Mouse (Mus musculus): ENCODE results near the gene Fbxw10. TPM values are rescaled to one million over a fixed set of nuclear protein-coding genes. Genes with fewer than 3 reads are reported as not detected.
A peak's percentile ranks its signal among the peaks of the same experiment; 100 is the strongest.

Fbxw10 gene
- polyA plus RNA-seq, 1 experiment from 2014 or later = 0.34 TPM

DNA sequence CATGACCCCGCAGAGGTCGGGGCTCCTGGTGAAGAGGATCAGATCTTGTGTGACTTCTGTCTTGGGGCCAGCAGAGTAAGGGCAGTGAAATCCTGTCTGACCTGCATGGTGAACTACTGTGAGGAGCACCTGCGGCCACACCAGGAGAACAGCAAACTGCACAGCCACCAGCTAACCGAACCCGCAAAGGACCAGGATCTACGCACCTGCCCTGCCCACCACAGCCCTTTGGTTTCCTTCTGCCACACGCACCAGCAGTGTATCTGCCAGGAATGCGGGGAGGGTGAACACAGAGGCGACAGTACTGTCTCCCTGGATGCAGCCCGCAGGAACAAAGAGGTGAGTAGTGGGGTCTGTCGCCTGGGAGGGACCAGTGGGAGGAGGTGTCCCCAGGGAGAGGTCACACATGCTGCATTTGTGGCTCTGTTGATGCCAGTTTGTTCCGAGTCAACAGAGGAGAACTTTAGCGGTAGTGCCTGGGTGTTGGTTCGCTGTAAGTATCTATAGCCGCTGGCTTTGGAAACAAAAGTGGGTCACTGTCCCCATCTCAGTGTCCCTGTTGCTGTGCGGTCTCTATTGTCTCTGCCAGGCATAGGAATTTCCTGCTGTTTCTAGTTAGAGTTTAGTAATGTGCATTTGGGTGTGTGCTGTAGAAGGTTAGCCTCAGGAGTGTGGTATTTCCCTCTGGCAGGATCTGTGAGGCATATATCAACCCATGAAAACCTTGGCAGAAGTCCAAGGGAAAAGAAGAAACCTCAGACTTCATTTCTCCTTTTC lies 26.0 kb upstream of the Fbxw10 start:
- Histone ChIP-seq H3K9me3 (no peaks in the 10 kb centered on the region), H3K4me1 (peaks cover 23% of the 10 kb centered on the region), H3K27me3 (ENCODE audit: insufficient read depth, poor library complexity, severe bottlenecking) (peaks cover 5% of the 10 kb centered on the region; the same call in 1 of the 2 replicates), H3K4me3 (peak overlapping the region; percentile 54), H3K36me3 (no peaks in the 10 kb centered on the region), H3K27ac (peak overlapping the region; percentile 70)
- WGBS = 21% methylated on average over 16 of the region's 16 CpGs
- DNase-seq (ENCODE audit: low spot score) = no peak

DNA sequence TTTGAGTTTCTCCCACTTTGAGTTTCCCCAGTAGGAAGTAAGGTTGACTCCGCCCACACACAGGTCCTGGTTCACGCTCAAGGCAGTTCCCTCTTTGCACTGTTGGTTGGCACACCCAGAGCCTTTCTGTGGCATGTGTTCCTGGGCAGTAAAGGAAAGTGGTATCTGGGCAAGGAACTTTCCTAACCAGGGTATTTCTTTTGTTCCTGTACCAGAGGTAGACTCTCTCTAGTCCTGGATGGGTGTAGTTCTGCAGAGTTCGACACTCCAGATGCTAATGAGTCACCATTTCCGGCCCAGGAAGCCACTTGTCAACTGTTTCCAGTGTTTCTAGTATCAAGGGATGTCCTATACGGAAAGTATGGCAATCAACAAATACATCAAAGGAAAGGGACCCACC lies 25.0 kb upstream of the Fbxw10 start:
- peaks cover 23% of the 10 kb centered on the region for H3K4me1 ChIP-seq
- no peak for DNase-seq (ENCODE audit: low spot score)
- H3K27me3 ChIP-seq (ENCODE audit: insufficient read depth, poor library complexity, severe bottlenecking) = peaks cover 5% of the 10 kb centered on the region; the same call in 1 of the 2 replicates
- no peaks in the 10 kb centered on the region for H3K9me3 ChIP-seq
- H3K36me3 ChIP-seq = no peaks in the 10 kb centered on the region
- H3K4me3 ChIP-seq = peak overlapping the region; percentile 35
- WGBS = 54% methylated on average over 5 of the region's 5 CpGs
- H3K27ac ChIP-seq = 0 out of 2 replicates have a peak overlapping the region, but pooled peaks have one; percentile 52

DNA sequence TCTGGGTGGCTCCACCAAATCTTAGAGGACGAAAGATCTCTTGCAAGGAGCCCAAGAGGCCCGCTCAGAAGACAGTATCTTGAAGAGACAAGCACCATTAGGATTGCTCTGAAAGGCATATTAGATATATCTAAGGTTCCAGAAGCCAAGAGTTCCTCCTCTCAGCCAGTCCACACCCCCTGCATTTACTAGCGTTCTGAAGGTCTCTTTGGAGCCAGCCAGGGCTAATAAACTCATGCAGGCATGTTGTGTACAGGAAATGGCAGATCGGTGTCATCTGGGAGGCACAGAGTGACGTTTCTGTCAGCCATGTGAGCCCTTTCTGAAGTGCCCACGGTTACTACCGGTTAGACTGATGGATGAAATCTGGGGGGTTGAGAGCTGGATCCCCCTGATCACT lies 22.7 kb upstream of the Fbxw10 start:
- H3K4me3 ChIP-seq = no peak overlapping the region
- H3K36me3 ChIP-seq = no peaks in the 10 kb centered on the region
- H3K27me3 ChIP-seq (ENCODE audit: insufficient read depth, poor library complexity, severe bottlenecking) = no peaks in the 10 kb centered on the region
- H3K27ac ChIP-seq = no peak overlapping the region
- H3K4me1 ChIP-seq = peaks cover 23% of the 10 kb centered on the region
- WGBS = 62% methylated on average over 7 of the region's 7 CpGs
- no peaks in the 10 kb centered on the region for H3K9me3 ChIP-seq
- DNase-seq (ENCODE audit: low spot score) = no peak

DNA sequence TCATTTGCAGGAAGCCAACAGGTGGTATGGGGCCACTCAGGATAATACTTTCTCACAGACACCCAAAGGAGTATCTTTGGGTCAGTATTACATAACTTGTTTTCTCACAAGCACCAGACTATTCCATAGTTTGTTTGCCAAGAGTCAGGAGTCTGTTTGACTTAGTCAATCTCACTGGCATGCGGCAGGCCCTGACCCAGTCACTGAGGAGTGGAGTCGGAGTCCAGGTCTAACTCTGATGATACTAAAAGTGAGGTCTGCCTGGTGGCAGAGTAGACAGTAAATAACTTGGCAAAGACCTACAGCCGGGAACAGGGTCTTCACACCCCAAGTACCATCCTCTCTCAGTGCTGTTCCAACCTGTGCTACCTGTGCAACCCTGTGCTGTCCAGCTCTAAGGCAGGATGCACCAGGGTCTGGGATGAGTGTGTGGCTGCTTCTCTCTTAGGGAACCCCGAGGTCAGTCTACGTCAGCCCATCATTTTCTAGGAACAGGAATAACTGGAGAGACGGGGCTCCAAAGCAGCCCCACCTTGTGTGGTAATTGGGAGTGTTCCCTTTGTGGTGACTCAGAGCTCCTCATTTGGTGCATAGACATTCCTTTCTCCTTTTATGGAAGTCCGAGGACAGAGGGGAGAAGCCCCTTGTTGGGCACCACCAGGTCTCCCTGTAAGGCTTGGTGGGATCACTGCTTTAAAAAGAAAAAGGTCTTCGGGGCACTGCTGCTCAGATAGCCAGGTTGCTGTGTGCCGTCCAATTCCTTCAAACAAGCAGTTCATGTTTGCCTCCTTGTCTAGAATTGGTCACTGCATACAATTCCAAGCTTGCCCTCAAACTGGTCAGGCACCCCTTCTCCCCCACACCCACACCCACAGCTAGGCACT lies 21.4 kb upstream of the Fbxw10 start:
- H3K9me3 ChIP-seq = no peaks in the 10 kb centered on the region
- H3K4me3 ChIP-seq = no peak overlapping the region
- WGBS = 71% methylated on average over 9 of the region's 9 CpGs
- no peaks in the 10 kb centered on the region for H3K36me3 ChIP-seq
- no peaks in the 10 kb centered on the region for H3K27me3 ChIP-seq (ENCODE audit: insufficient read depth, poor library complexity, severe bottlenecking)
- no peak overlapping the region for H3K27ac ChIP-seq
- H3K4me1 ChIP-seq = peaks cover 14% of the 10 kb centered on the region
- DNase-seq (ENCODE audit: low spot score) = no peak

DNA sequence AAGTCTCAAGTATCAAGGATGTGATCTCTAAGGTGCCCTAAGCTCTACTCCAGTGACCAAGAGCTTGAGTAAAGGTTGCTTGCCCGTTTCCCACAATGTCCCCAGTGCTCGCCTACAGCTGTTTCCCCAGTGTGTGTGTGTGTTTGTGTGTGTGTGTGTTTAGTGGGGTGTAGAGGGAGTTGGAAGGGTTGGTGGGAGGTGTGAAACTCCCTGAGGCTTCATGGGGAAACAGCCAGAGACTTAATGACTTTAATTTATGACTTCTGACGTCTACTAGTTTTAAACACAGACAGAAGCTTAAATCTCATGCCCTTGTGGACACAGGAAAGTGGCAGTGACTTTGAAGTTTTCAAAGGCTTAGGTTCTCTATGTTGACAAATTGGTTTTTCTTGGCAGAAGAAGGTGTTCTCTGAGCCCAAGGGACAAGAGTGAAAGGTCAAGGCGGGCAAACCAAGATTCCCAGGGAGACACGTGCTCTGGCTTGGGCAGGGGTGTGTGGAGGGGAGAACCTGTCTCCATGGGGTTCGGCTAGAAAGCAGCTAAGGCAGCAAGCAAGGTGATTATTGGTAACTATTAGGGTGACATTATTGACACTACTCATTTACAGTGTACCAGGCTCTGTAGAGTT lies 20.6 kb upstream of the Fbxw10 start:
- H3K27ac ChIP-seq = no peak overlapping the region
- WGBS = 79% methylated on average over 6 of the region's 6 CpGs
- DNase-seq (ENCODE audit: low spot score) = no peak
- no peaks in the 10 kb centered on the region for H3K36me3 ChIP-seq
- H3K4me3 ChIP-seq = no peak overlapping the region
- no peaks in the 10 kb centered on the region for H3K27me3 ChIP-seq (ENCODE audit: insufficient read depth, poor library complexity, severe bottlenecking)
- H3K4me1 ChIP-seq = peaks cover 9% of the 10 kb centered on the region; the same call in 1 of the 2 replicates
- H3K9me3 ChIP-seq = no peaks in the 10 kb centered on the region

DNA sequence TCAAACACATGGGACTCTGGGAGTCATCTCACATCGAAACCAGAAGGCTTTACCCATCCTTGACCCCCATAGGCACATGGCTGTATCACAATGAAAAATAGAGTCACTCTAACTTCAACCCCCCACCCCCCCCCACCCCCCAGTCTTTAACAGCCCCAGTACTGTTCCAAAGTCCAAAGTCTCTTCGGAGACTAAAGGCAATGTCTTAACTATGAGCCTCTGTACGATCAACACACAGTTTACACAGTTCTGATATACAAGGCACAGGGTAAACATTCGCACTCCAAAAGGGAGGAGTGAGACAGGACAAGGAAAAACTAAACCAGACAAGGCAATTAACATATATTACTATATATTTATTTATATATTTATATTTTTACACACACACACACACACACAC lies 19.7 kb upstream of the Fbxw10 start:
- Histone ChIP-seq H3K27me3 (ENCODE audit: insufficient read depth, poor library complexity, severe bottlenecking) (no peaks in the 10 kb centered on the region), H3K4me1 (0 out of 2 replicates have a peak, but pooled peaks cover 4% of the 10 kb centered on the region), H3K27ac (no peak overlapping the region), H3K9me3 (no peaks in the 10 kb centered on the region), H3K4me3 (no peak overlapping the region), H3K36me3 (no peaks in the 10 kb centered on the region)
- no peak for DNase-seq (ENCODE audit: low spot score)
- 86% methylated on average over 4 of the region's 4 CpGs for WGBS

DNA sequence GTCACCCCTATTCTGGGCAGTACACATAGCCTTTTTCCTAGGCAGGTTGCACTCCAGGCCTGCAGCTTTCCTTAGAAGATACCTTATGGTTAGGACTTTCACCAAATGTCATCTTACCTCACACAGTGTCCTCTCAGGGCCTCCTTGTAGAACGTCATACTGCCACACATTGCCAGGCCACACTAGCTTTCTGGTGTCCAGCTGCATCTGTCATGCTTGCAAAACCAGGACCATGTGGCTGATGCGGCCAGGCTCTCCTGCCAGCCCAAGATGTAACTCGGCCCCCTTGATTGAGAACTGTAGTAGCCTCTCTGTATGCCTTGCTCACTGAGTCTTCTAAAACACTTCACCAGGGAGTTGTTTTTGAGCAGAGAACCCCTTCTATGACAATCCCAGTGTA lies 19.0 kb upstream of the Fbxw10 start:
- Histone ChIP-seq H3K9me3 (no peaks in the 10 kb centered on the region), H3K27me3 (ENCODE audit: insufficient read depth, poor library complexity, severe bottlenecking) (no peaks in the 10 kb centered on the region), H3K36me3 (no peaks in the 10 kb centered on the region), H3K4me3 (no peak overlapping the region), H3K4me1 (0 out of 2 replicates have a peak, but pooled peaks cover 4% of the 10 kb centered on the region), H3K27ac (no peak overlapping the region)
- 77% methylated on average over 3 of the region's 3 CpGs for WGBS
- DNase-seq (ENCODE audit: low spot score) = no peak

DNA sequence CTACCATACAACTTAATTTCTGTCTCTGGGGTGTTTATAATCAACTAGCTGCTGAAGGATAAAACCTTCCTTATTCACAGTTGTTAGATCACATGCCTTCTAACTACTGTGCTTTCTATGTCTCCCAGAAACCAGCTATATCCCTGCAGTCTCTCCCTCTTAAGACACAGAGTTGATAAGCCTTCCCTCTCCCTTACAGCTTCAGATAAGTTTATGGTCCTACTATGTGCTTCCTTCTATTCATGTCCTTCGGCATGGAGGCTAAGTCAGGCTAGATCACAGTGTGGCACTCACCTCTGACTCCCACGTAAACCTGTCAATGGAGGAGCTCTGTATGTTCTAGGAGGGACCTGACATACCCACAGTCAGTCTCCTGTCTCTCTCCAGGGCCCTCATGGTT lies 16.5 kb upstream of the Fbxw10 start:
- WGBS = 80% methylated on average over 2 of the region's 2 CpGs

DNA sequence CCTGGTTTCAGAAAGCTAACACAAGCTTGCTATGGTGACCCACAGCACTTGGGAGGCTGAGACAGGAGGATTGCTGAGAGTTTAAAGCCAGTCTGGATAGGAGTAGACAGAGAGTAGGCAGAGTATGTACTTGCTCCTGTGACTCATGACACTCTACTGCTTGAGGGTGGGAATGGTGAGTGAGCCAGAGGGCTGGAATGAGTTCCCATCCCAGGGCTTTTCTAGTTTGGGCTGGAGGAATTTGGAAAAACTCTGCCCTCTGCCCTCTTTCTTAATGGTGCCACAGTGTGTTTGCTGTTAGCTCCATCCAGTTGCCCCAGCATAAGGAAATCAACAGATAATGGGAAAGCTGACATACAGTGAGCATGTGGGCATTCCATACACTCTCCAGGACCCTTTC lies 15.0 kb upstream of the Fbxw10 start:
- no peaks in the 10 kb centered on the region; the same call in 1 of the 2 replicates for H3K36me3 ChIP-seq
- no peak overlapping the region for H3K4me3 ChIP-seq
- no peaks in the 10 kb centered on the region for H3K9me3 ChIP-seq
- H3K4me1 ChIP-seq = no peaks in the 10 kb centered on the region
- H3K27me3 ChIP-seq (ENCODE audit: insufficient read depth, poor library complexity, severe bottlenecking) = peaks cover 6% of the 10 kb centered on the region; the same call in 1 of the 2 replicates
- H3K27ac ChIP-seq = no peak overlapping the region
- DNase-seq (ENCODE audit: low spot score) = no peak

More for the DNA sequence above, 16.5 kb upstream of the Fbxw10 start:
- Histone ChIP-seq H3K4me3 (no peak overlapping the region), H3K4me1 (0 out of 2 replicates have a peak, but pooled peaks cover 4% of the 10 kb centered on the region), H3K27ac (no peak overlapping the region), H3K9me3 (no peaks in the 10 kb centered on the region), H3K27me3 (ENCODE audit: insufficient read depth, poor library complexity, severe bottlenecking) (peaks cover 6% of the 10 kb centered on the region; the same call in 1 of the 2 replicates), H3K36me3 (no peaks in the 10 kb centered on the region; the same call in 1 of the 2 replicates)
- no peak for DNase-seq (ENCODE audit: low spot score)

DNA sequence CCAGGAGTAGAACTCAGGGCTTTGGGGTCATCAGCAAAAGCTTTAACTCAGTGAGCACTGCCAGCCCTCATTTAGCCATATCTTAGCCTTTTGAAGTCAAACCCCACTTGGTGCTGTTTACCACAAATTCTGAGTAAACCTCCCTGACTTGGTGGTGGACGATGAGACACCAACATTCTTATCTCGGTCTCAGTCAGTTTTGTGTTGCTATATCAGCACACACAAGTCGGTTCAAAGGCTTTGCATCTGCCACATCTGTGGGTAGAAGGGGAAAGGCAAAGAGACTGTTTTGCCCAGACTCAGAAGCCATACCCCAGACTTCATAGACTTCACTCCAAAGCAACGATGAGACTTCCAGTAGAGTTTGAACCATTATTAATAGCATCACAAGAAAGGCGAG lies 2.3 kb upstream of the Fbxw10 start:
- Histone ChIP-seq H3K9me3 (no peaks in the 10 kb centered on the region), H3K4me1 (peaks cover 17% of the 10 kb centered on the region), H3K36me3 (no peaks in the 10 kb centered on the region), H3K27ac (no peak overlapping the region), H3K4me3 (no peak overlapping the region), H3K27me3 (ENCODE audit: insufficient read depth, poor library complexity, severe bottlenecking) (no peaks in the 10 kb centered on the region)
- WGBS = 77% methylated on average over 5 of the region's 5 CpGs
- DNase-seq (ENCODE audit: low spot score) = no peak

DNA sequence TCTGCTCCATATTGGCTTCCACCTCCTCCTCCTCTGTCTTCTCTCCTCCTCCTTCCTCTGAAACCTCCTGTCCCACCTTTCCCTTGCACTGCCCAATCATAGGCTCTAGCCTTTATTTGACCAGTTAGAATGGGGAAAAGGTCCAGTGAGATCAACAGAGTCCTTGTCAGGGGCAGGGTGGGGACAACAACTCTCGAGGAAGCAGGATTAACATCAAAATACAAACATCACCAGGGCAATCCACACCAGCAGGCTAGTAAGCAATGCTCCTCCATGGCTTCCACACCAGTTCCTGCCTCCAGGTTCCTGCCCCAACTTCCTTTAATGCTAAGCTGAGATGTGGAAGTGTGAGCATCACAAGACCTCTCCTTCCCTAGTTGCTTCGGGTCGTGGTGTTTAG lies 1.1 kb upstream of the Fbxw10 start:
- Histone ChIP-seq H3K4me1 (peaks cover 17% of the 10 kb centered on the region), H3K27me3 (ENCODE audit: insufficient read depth, poor library complexity, severe bottlenecking) (no peaks in the 10 kb centered on the region), H3K36me3 (no peaks in the 10 kb centered on the region), H3K27ac (no peak overlapping the region), H3K4me3 (no peak overlapping the region), H3K9me3 (no peaks in the 10 kb centered on the region)
- DNase-seq (ENCODE audit: low spot score) = no peak
- 71% methylated on average over 3 of the region's 3 CpGs for WGBS

DNA sequence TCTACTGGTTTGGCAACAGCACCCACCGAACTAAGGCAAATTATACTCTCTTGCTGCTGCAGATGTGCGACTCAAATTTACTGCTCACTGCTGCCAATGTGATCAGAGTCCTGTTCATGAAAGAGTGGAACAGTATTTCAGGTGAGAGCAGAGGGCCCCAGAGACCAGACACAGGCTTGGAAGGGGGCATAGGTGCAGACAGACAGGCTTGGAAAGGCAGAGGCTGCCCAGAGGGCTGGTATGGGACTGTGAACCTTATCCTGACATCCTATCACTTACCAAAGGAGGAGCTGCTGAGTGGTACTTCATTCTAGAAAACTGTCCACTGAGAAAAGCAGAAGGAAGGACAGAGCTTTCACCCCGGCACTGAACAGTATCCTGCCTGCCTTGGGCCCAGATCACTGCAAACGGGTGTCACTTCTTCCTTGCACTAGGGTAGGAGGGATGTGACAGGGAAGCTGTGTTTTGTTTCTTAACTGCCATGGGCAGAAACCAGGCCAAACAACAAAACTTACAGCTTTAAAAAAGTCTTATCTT lies 854 bp downstream of the Fbxw10 start:
- no peak overlapping the region for H3K4me3 ChIP-seq
- no peak for DNase-seq (ENCODE audit: low spot score)
- no peaks in the 10 kb centered on the region for H3K36me3 ChIP-seq

More for the DNA sequence above, 854 bp downstream of the Fbxw10 start:
- 47% methylated on average over 4 of the region's 4 CpGs for WGBS
- H3K9me3 ChIP-seq = no peaks in the 10 kb centered on the region
- no peaks in the 10 kb centered on the region for H3K27me3 ChIP-seq (ENCODE audit: insufficient read depth, poor library complexity, severe bottlenecking)
- no peak overlapping the region for H3K27ac ChIP-seq
- peaks cover 17% of the 10 kb centered on the region for H3K4me1 ChIP-seq
